Mouse (Mus musculus): ENCODE measurements around the gene Hsd17b11. TPM values are rescaled to one million over a fixed set of nuclear protein-coding genes. Genes with fewer than 3 reads are reported as not detected.

Hsd17b11 gene
- 10 to 100 TPM; 58.6 to 77.1 TPM for total RNA-seq (2021)
- long read RNA-seq, experiment 1, partial matches to known transcripts = 30 of 30 reads
- long read RNA-seq, experiment 1, other reads (novel, unspliced or antisense) = 0 of 30 reads
- long read RNA-seq, experiment 2, partial matches to known transcripts = 0 of 7 reads
- long read RNA-seq, experiment 2, other reads (novel, unspliced or antisense) = 6 of 7 reads

DNA sequence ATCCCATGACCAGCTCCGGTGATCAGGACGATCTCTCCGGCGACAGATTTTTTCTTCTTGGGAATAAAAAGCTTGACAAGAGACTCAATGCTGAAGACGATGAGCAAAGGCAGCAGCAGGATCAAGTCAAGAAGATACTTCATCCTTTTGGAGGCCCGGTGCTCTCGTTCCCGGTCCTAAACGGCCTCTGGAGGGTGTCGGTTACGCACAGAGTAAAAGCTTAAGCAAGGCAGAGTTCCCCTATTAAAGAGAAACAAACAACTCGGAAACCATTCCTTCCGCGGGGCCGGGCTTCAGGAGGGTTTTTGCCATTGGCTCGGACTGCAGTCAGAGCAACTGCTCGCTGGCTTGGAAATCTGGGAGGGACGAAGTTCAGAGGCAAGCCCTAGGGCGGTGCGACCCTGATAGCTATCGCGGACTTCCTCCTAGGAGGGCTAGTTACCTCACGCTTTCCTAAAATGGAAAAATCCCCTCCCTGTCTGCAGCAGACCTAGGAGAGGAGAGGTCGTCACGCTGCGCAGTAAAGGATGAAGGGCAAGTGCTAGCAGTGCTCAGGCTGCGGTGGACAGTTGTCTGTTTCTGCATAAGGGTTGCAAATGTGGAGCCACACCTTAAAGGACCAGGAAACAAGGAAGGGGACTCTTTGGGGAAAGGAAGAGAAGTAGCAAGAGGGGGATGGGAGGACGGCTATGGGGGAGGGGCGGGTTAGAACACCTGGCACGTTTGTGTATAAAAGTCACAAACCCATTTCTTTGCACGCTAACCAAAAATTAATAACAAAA, at the start of gene Hsd17b11:
Hsd17b11 (minus strand) TSS at position 323 of the 782 bp plus-strand sequence.
- DNase-seq = peak; percentile 91

DNA sequence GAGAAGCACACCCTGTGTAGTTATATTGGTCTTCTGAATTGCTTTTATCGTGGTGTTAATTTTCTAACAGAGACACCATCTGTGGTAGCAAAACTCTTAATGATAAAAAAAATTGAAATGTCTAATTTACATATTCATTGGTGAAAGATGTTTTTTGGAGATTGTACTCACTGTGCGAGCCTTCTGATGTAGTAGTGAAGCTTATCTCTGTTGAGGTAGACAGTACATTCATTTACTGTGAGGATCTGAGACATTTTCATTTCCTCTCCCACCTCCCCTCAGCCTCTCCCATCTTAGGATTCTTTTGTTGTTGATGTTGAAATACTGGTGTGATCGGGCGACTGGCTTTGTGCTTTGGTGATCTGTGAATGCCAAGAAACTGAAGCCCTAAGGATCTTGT, 49.3 kb upstream of the Hsd17b11 start:
- no peak for DNase-seq

DNA sequence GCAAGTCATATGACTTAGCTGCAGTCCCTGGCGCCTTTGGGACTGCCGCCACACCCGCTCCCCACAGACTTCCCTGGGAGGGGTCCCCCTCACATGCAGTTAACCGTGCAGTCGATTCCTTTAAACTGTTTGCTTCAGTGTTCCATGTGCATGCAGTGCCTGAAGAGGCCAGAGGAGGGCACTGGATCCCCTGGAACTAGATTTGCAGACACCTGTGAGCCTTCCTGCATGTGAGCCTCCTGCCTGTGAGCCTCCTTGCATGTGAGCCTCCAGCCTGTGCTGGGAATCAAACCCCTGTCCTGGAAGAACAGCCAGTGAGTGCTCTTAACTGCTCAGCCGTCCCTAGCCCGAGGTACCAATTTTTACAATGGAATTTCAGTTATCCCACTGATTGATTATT, 47.0 kb upstream of the Hsd17b11 start:
- DNase-seq = peak; percentile 42

DNA sequence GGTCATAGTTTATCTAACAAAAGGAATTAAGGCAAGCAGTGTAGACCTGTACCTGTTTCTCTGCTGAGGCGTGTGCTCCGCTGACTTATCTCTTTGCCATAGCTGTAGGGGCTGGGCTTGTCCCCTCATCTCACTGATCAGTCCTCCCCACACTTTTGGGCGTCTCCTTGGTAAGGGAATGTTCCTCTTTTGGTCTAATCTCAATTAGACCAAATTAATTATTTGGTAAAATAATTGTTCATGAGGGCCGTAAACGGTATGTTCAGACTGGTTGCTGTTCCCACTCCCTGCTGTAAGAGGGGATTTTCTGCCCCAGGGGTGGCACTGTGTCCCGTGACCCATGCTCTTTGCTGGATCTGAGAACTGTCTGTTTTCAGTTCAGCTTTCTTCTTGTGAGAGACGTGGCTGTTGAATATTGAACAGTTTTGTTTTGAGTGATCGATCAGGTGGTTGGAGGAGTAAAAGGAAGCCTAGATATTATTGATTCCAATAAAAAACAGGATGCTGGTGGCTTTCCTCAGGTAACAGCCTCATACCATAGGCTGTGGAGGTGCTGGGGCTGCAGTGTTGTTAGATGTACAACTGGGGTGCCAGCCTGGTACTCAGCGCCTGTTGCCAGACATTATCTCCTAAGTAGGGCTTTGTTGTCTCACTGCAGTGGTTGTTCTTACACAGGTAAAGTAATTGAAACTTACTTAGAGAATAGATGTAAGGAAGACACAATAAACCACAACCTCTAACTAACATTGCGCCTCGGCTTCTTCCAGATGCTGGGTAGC, 41.2 kb upstream of the Hsd17b11 start:
- no peak for DNase-seq

DNA sequence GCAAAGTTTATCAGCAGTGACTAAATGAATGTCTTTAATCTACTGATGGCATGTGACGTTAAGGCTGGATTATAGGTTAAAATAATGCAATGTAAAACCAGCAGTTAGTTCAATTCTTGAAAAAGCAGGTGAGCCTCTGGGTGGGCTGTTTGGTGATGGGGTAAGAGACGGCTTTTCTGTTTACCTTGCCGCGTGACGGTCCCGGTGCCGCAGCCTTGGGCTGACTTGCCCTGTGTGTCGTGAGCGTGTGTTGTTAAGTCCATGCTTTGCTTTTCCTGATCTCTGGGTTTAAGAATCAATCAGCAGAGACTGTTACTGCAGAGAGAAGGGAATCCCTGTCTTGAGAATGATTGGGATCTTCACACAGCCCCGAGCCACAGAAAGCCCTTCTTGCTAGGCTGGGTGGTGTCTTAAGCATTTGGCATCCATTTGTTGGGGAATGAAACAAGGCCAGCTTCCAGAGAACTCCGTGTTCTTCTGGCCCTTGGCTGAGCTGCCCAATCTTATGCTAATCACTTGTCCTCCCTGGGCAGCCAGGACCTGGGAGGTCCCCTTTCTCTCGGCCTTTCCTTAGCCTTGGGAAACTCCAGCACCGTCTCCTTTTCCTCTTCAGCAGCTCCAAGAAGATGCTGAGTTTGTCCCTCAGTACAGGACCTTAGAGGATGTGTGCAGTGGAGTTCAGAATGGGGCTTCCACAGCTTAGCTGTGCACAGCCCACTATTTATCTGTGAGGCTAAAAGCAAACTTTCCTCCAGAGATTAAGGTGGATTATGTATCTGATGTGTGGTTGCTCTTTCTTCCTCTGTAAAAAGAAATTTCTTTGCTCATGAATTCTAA, 40.4 kb upstream of the Hsd17b11 start:
- DNase-seq = no peak

DNA sequence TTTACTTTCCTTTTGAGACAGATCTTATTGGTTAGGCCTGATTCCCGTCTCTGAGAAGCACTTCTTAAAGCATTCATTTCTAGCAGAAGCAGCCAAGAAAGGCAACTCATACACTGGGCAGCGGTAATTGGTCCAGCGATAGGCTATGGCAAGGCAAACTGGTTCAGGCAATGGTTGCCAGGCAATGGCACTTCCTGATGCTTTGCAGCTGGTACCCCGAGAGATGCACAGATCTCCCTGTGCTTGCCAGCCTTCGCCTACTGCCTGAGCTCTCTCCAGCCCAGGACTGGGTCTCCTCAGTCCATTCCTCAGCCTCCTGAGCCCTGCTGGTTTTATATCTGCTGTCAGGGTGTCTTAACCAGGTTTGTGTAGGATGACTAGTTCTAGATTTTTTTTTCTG, 38.7 kb upstream of the Hsd17b11 start:
- no peak for DNase-seq

DNA sequence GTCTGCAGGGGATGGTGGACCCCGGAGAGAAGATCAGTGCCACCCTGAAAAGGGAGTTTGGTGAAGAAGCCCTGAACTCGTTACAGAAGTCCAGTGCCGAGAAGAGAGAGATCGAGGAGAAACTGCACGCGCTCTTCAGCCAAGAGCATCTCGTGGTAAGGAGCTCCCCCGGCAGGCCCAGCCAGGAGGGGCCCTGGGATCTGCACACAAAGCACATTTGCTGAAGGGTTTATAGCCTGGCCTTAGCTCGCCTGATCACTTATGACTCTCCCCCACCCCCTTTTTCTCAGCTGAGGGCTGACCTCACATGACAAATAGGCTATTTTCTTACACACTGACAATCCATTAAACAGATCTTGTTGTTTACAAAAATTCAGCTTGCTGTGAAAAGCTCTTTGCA, 37.9 kb upstream of the Hsd17b11 start:
- DNase-seq = no peak

DNA sequence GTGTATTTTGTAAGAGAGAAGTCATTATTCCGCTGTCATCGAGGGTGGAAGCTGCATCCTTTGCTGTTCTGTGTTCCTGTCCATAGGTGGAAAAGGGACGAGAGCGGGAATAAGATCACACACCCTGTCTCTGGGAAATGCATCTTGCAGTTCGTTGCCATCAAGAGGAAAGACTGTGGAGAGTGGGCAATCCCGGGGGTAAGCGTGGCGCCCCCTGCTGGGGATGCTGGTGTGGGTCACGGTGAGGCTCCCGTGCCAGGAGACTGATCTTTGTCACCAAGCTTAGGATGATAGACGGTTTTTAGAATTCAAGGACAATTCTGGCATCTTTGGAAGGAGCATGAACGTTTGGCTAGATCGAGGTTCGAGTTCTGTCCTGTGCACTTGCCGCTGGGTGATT, 36.3 kb upstream of the Hsd17b11 start:
- peak; percentile 77 for DNase-seq

DNA sequence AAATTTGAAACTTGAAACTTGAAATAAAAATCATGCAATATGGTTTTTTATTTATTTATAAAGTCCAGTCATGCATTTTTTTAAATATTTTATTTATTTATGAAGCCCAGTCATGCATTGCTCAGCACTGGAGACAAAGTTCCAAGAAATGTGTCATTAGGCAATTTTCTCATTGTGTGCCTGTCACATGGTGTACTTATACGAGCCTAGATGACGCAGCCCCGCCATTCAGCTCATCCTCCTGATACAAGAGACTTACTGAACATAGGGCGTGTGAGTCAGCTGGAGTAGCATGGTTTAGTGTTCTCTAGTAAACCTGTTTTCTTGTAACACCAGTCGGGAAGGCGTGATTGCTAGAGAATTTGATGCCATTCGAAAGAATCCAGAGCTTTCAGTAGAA, 34.6 kb upstream of the Hsd17b11 start:
- no peak for DNase-seq

DNA sequence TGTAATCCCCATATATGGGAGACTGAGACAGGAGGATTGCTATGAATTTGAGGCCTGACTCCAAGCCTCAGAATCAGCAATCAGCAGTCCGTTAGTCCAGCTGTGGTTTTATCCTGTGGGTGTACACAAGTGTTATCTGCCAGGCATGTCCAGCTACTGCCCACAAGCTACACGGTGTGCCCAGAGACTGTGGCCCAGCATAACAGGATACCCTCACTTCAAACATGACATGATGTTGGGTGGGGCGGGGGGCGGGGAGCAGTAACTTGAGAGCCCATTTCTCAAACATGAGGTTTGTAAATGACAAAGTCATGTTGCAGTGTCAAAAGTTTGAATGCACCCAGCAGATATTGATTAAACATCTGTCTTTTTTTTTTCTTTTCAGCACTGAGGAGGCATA, 34.1 kb upstream of the Hsd17b11 start:
- no peak for DNase-seq

DNA sequence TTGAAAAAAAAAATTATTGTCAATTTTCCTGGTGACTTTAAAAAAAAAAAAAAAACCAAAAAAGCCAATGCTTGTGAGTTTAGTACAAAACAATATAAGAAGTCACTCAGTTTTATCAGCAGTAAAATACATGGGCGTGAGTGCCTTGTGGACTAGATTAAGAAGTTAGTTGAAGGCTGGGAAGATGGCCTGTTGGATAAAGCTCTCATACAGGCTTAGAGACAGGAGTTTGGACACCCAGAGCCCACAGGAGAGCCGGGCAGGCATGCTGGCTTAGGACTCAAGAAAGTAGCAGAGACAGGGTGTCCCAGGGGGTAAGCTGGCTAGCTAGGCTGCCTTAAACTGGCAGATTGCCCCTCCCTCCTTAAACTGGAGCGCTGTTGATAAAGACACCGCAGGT, 33.2 kb upstream of the Hsd17b11 start:
- peak; percentile 34 for DNase-seq

DNA sequence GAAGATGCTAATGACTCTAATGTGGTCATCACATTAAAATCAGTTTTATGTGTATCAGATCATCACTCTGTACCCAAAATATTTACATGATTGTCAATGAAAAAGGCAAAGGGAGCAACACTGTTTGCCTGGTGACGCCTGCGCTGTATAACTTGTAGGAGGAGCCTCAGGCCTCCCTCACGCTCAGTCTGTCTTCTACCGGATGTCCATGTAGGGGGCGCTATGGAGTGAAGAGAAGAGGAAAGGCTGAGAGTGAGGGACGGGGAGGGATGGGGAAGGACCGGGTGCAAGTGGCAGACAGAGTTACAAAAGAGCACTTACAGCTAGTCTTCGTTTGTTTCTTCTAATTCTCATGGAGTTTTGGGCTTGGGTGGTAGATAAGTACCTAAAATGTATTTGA, 31.2 kb upstream of the Hsd17b11 start:
- no peak for DNase-seq

DNA sequence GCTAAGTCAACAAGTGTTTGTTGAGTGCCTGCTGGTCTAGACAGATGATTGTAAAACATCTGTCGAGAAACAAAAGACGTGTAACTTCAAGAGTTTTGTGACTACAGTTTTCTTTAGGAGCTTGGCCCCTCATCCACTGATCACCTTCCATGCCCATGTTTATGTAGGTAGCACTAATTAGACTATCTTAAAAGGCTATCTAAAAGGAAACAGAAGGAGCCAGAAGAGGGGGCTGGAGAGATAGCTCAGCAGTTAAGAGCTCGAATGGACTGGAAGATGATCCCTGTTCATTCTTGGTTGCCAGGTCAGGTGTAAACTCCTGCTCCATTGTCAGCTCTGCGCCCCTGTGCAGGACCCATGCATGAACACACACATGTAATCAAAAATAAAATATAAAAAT, 26.4 kb upstream of the Hsd17b11 start:
- DNase-seq = no peak

DNA sequence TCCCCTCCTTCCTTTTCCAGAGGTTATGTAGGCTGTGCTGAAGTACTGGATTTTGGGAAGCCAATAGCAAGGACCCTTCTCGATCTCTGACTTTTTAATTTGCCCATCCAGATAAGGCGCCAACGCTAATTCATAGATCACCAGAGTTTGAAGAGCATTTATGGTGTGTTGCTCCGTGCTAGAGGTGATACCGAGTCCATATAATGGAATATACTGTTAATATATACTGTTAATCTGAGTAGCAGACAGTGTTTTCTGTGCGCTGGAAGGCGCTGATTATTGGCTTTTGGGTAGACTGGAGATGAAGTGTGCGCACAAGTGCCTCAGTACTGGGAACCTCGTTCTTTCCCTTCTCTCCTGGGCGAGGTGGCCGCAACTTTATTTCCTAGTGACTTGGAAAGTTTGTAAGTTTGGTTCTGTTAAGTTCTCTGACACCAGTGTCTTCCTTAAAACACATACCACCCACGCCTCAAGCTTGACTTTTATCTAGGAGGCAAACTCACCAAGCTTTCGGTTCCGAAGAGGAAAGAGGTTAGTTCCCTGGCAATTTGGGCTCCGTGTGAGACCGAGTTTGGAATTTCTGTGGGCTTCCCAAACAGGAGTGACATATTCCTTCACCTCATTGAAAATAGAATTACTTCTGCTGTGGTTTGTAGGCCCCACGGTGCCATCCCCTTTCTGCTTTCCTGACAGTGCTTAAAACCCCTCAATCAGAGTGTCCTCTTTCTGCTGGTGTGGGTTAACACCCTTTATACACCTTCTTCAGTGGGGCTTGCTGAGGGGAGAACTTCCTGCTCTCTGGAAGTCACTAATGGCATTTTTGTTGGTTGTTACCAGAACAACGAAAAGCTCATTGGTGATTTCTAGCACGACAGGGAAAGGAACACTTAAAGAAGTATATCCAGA, 25.7 kb upstream of the Hsd17b11 start:
- peak; percentile 27 for DNase-seq

DNA sequence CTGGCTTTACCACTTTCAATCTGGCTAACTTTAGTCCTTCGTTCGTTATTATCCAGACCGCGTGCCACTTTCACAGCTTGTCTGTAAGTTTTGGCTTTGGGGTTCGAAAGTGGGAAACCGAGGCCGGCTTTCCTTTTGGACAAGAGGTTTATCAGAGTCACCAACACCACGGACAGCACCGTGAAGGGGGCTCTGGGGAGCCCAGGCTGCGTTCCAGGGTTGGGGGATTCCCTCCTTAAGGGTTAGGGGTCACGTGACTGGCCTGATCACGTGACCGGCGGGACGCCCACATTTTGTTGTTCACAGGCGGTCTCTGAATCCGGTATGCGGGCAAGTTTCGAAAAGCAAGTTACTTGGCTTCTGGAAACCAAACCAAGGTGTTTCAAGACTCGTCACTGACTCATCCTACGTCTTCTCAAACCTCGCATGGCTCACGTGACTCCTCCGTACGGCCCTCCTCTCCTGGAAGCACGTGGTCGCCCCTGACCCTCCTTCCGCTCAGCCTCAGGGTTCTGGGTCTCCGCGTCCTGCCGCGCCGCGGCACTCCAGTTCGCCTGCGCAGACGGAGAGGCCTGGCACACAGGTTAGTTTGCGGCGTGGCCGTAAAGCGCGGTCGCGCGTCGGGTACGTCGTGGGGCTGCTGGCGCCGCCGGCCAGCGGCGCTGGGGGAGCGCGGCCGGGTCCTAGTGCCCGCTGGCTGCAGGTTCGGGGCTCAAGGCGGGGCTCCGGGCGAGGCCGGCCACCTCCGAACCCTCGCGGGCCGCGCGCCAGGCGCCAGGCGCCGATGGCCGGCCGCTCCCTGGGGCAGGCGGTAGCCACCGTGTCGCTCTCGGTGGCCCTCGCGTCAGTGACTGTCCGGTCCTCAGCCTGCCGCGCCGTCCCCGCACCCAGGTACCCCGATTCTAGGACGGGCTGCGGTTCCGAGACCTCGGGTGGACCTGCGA, 24.8 kb upstream of the Hsd17b11 start, which contains the start of gene Nudt9:
Nudt9 (plus strand) TSS at position 51 of the 944 bp plus-strand sequence.
- peak; percentile 97 for DNase-seq

DNA sequence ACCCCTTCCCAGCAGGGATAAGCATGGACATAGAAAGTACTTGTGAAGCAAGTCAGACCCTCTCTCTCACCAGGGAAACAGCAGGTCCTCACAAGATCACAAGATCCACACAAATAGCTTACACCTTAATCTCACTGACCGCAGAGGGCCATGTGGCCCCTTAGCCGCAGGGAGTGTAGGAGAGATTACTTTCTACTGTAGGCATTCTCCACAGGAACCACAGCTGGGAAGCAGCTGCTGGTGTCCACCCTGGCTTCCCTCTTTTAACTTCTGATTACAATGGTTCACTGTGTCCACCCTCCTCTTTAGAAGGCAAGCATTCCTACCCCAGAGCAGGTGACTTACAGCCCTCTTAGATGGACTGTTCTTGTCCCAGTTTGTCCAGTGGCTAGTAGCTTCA, 22.0 kb upstream of the Hsd17b11 start:
- no peak for DNase-seq

DNA sequence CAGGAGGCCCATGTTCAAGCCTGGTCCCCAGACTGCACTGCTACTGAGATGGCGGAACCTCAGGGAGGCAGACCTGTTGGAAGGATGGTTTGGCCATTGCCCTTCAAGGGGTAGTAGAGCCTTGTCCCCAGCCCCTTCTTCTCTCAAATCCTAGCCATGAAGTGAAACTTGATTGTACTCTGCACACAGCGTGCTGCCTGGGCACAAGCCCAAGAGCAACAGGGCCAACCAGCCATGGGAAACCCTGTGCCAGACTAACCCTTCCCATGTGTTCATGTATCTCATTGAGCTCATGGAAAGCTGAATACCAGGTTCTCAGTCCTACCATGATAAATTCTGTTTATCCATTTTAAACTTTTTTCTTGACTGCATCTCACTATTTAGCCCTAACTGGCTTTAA, 21.2 kb upstream of the Hsd17b11 start:
- DNase-seq = peak; percentile 43

DNA sequence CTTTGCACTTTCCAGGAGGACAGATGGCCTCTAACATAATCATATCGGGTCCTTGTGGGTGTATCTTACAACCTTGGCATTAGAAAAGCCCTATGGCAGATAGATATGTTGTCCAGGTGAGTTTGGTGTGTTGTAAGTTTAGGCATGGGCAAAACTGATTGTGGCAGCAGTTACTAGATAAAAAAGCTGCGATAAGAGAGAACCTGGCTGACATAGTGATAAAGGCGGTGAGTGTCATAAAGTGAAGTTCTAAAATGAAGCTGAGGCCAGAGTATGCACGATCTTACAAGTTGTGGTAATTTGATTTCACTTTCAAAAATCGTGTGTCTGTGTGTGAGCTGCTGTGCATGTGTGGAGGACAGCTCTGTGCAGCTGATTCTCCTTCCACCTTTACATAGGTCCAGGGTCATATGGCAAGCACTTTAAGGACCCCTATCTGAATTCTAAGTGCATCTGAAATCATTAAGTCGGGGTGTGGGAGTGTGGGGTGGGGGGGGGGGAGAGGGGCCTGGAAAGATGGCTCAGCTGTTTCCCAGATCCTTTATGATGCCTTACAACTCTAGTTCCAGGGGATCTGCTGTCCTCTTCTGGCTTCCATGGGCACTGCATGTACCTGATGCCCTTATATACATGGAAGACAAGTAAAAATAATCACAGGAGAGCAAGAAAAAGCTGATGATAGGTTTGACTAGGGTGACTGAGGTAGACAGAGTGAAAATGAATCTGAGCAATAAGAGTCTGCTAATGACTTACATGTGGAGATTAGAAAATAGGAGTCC, 17.6 kb upstream of the Hsd17b11 start:
- peak; percentile 62 for DNase-seq

DNA sequence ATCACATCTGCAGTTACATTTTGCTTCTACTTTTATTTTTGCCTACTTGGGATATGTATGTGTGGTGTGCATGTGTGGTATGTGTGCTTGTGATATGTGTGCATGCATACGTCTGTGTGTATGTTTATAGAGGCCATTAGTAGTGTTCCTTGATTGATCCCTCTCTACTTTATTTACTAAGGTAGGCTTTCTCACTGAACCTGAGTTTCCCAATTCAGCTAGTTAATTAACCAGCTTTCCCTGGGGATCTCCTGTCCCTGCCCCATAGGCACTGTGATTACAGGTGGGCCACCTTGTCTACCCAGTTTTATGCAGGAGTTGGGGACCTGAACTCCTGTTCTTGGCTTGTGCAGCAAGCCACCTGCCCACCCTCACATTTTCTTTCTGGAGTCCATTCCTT, 15.0 kb upstream of the Hsd17b11 start:
- DNase-seq = no peak

Data from adrenal gland, postnatal 10 days (tissue).